Comparison of ENCODE assay signal across 8 mouse cellular contexts in the genomic region with DNA sequence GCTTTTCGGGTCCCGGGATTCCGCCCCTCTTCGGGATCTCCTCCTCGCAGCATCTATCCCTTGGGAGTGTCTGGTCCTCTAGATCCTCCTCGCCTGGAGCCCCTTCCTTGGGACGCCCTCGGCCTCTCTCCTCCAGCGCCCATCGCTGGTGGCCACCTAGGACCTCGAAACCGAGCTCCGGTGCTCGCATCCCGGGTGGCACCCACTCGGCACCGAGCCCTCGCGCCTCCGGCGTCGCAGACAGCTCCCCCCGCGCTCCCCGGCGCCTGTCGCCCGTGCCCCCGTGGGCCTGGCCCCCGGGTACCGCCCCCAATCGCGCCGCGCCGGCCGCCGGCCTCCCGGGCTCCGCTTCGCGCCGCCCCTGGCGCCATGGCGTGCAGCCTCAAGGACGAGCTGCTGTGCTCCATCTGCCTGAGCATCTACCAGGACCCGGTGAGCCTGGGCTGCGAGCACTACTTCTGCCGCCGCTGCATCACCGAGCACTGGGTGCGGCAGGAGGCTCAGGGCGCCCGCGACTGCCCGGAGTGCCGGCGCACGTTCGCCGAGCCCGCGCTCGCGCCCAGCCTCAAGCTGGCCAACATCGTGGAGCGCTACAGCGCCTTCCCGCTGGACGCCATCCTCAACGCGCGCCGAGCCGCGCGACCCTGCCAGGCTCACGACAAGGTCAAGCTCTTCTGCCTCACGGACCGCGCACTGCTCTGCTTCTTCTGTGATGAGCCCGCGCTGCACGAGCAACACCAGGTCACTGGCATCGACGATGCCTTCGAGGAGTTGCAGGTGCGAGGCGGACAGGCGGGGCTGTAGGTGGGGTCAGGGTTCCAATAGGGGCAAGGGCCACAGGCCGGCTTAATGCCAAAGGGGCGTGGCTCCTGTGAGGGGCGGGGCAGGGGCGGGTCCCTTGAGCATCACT. TPM values are rescaled to one million over a fixed set of nuclear protein-coding genes. Genes with fewer than 3 reads are reported as not detected.
DNase-seq lines count a peak whose midpoint lies in the region; ATAC-seq and TF ChIP-seq lines count a peak whose summit lies in the region.

No protein-coding gene starts in this region.

- peaks cover 2% of the 10 kb centered on the region for H3K4me1 ChIP-seq in bone marrow, adult 2 months (ENCODE audit: control insufficient read depth, insufficient read depth, low read length)
- peaks cover 58% of the 10 kb centered on the region for H3K4me1 ChIP-seq in forebrain, embryonic 10.5 days
- H3K4me1 ChIP-seq in hindbrain, embryonic 10.5 days (replicated peaks), result peaks cover 82% of the 10 kb centered on the region

- H3K4me3 ChIP-seq in bone marrow, adult 2 months (replicated peaks; ENCODE audit: control insufficient read depth, low read depth, low read length), result peak overlapping the region; percentile 62
- H3K4me3 ChIP-seq in forebrain, embryonic 10.5 days, result peak overlapping the region; percentile 87
- peak overlapping the region; percentile 78 for H3K4me3 ChIP-seq in hindbrain, embryonic 10.5 days

- peaks cover 6% of the 10 kb centered on the region for H3K36me3 ChIP-seq in forebrain, embryonic 10.5 days (replicated peaks)
- H3K36me3 ChIP-seq in hindbrain, embryonic 10.5 days, result peaks cover 7% of the 10 kb centered on the region

- peak; percentile 79 for DNase-seq in MN1 (ENCODE audit: low spot score)
- DNase-seq in forebrain, embryonic 10.5 days (ENCODE audit: extremely low spot score, low spot score), result peak; percentile 58
- DNase-seq in hindbrain, embryonic 10.5 days (ENCODE audit: low spot score), result peak; percentile 71
- DNase-seq in left cerebral cortex, postnatal 25 days (ENCODE audit: low spot score in 2 of 2), result peak; percentile 47 to 57
- DNase-seq in right cerebral cortex, postnatal 25 days, result peak; percentile 71
- DNase-seq in c-Kit-positive CD71-positive TER-119-positive erythroid progenitor cells, embryonic 14.5 days (ENCODE audit: low spot score), result no peak

- no peak overlapping the region for H3K27ac ChIP-seq in bone marrow, adult 2 months (ENCODE audit: control insufficient read depth, insufficient read depth, low read depth, low read length, poor library complexity)
- peak overlapping the region; percentile 83 for H3K27ac ChIP-seq in forebrain, embryonic 10.5 days
- H3K27ac ChIP-seq in hindbrain, embryonic 10.5 days, result peak overlapping the region; percentile 89

- TF ChIP-seq CTCF in bone marrow, adult 2 months (IDR thresholded peaks at IDR 0.05; ENCODE audit: control insufficient read depth, insufficient read depth, low read length), result no peak

- 1% methylated on average over 94 of the region's 94 CpGs for WGBS in bone marrow, adult 2 months
- WGBS in forebrain, embryonic 10.5 days, result under 1% methylated on average over 94 of the region's 94 CpGs
- WGBS in hindbrain, embryonic 10.5 days, result under 1% methylated on average over 94 of the region's 94 CpGs

- H3K27me3 ChIP-seq in forebrain, embryonic 10.5 days (ENCODE audit: poor library complexity, severe bottlenecking), result peaks cover 50% of the 10 kb centered on the region
- peaks cover 35% of the 10 kb centered on the region for H3K27me3 ChIP-seq in hindbrain, embryonic 10.5 days (ENCODE audit: insufficient read depth, poor library complexity, severe bottlenecking)

- TF ChIP-seq POLR2A in bone marrow, adult 2 months (IDR thresholded peaks at IDR 0.05; ENCODE audit: borderline replicate concordance, control insufficient read depth, low read depth, low read length), result no peak

- peaks cover 9% of the 10 kb centered on the region for H3K9me3 ChIP-seq in forebrain, embryonic 10.5 days
- H3K9me3 ChIP-seq in hindbrain, embryonic 10.5 days, result peaks cover 6% of the 10 kb centered on the region; the same call in 1 of the 2 replicates

- ATAC-seq in megakaryocyte progenitor cell, adult 5-6 weeks (replicated peaks; ENCODE audit: poor library complexity), result peak; percentile 16; the same call in 1 of the 2 replicates

- intact Hi-C loops in left cerebral cortex, postnatal 25 days (cut with DNase I), result no loop called here

RNA-seq across cellular contexts. Expression of gene Trim62, which starts 0.7 kb away (rescaled TPM):
- polyA plus RNA-seq in bone marrow, adult 2 months (2011; ENCODE audit: insufficient read depth, insufficient read length, low replicate concordance, missing spikeins), result 0.52 and 1.0 TPM in 2 replicates
- 6.8 and 7.4 TPM in 2 replicates for polyA plus RNA-seq in forebrain, embryonic 10.5 days (2016; fragmentation: Nextera tagmentation; extraction: Ambion mirVana)
- 12.1 and 14.5 TPM in 2 replicates for polyA plus RNA-seq in hindbrain, embryonic 10.5 days (2016; fragmentation: Nextera tagmentation; extraction: Ambion mirVana)
- total RNA-seq in left cerebral cortex, postnatal 25 days (2021), result 10 to 100 TPM; 17.2 to 20.4 TPM
- 0.62 and 0.66 TPM in 2 replicates for total RNA-seq in megakaryocyte progenitor cell, adult 5-6 weeks (2015)
- 0.33 and 0.41 TPM in 2 replicates for total RNA-seq in megakaryocyte progenitor cell, adult 5-6 weeks (2017)
